ENCODE assay signal across 15 mouse cellular contexts in genomic region chr8:69396196-69396595, GRCm38 (mm10). TPM values are rescaled to one million over a fixed set of nuclear protein-coding genes. Genes with fewer than 3 reads are reported as not detected.
DNase-seq lines count a peak whose midpoint lies in the region; ATAC-seq and TF ChIP-seq lines count a peak whose summit lies in the region.
"Had no signal": no experiment of that assay in that cellular context is flagged by ENCODE, and none has a peak within 500 bp of the region (broad histone marks: within the 10 kb centered on the region; RNA-seq: fewer than 3 reads in every experiment).

No protein-coding gene starts in this region.

- no peak for DNase-seq in heart, adult 11 months
- no peak for DNase-seq in neural tube, embryonic 10.5 days (ENCODE audit: extremely low spot score, low spot score)
- no peak for DNase-seq in stomach, postnatal 0 days (ENCODE audit: low spot score)
- no peak for DNase-seq in urinary bladder, adult 2 months (ENCODE audit: low spot score)
- DNase-seq in adrenal gland, adult 8-10 months, result no peak
- DNase-seq: right cerebral cortex, postnatal 14 days had no signal

- H3K9me3 ChIP-seq in heart, embryonic 11.5 days (replicated peaks; ENCODE audit: control insufficient read depth, low read length), result no peaks in the 10 kb centered on the region
- H3K9me3 ChIP-seq in neural tube, embryonic 12.5 days, result peaks cover 15% of the 10 kb centered on the region
- H3K9me3 ChIP-seq in liver, embryonic 12.5 days (replicated peaks), result no peaks in the 10 kb centered on the region
- H3K9me3 ChIP-seq in stomach, postnatal 0 days (ENCODE audit: control insufficient read depth, low read length), result no peaks in the 10 kb centered on the region

- no peak for TF ChIP-seq CTCF in stomach, postnatal 0 days (IDR thresholded peaks at IDR 0.05; ENCODE audit: low read depth)

- H3K4me1 ChIP-seq in heart, embryonic 11.5 days (ENCODE audit: control insufficient read depth, insufficient read depth, low read length), result peaks cover 5% of the 10 kb centered on the region
- peaks cover 6% of the 10 kb centered on the region for H3K4me1 ChIP-seq in neural tube, embryonic 12.5 days
- peaks cover 25% of the 10 kb centered on the region for H3K4me1 ChIP-seq in liver, embryonic 12.5 days
- H3K4me1 ChIP-seq in stomach, postnatal 0 days (replicated peaks; ENCODE audit: control insufficient read depth, insufficient read depth), result no peaks in the 10 kb centered on the region

- no peak overlapping the region for H3K4me2 ChIP-seq in heart, embryonic 11.5 days
- H3K4me2 ChIP-seq in neural tube, embryonic 12.5 days (replicated peaks), result peak overlapping the region; percentile 59
- H3K4me2 ChIP-seq in liver, embryonic 12.5 days, result peak overlapping the region; percentile 70; the same call in 1 of the 2 replicates
- H3K4me2 ChIP-seq in stomach, postnatal 0 days (replicated peaks; ENCODE audit: low read depth), result peak overlapping the region; percentile 58

- ATAC-seq in heart, embryonic 11.5 days (replicated peaks; ENCODE audit: insufficient number of reproducible peaks, low FRiP score, low TSS enrichment), result no peak
- ATAC-seq in neural tube, embryonic 12.5 days (ENCODE audit: low FRiP score, low read depth), result no peak
- no peak for ATAC-seq in liver, embryonic 12.5 days
- ATAC-seq in stomach, postnatal 0 days (ENCODE audit: low FRiP score, low TSS enrichment), result no peak

- TF ChIP-seq EP300 in stomach, postnatal 0 days (optimal IDR thresholded peaks at IDR 0.05), result no peak

- H3K27me3 ChIP-seq in heart, embryonic 11.5 days (ENCODE audit: control insufficient read depth, insufficient read depth, low read length), result no peaks in the 10 kb centered on the region
- no peaks in the 10 kb centered on the region for H3K27me3 ChIP-seq in neural tube, embryonic 12.5 days (replicated peaks)
- no peaks in the 10 kb centered on the region for H3K27me3 ChIP-seq in liver, embryonic 12.5 days (replicated peaks)
- H3K27me3 ChIP-seq in stomach, postnatal 0 days (ENCODE audit: control insufficient read depth, insufficient read depth, low read length), result no peaks in the 10 kb centered on the region
- H3K27me3 ChIP-seq: embryonic facial prominence, embryonic 15.5 days had no signal

- H3K36me3 ChIP-seq in heart, embryonic 11.5 days (ENCODE audit: control insufficient read depth, insufficient read depth, low read length), result no peaks in the 10 kb centered on the region
- peaks cover 13% of the 10 kb centered on the region for H3K36me3 ChIP-seq in neural tube, embryonic 12.5 days
- H3K36me3 ChIP-seq in liver, embryonic 12.5 days, result no peaks in the 10 kb centered on the region
- H3K36me3 ChIP-seq in stomach, postnatal 0 days (ENCODE audit: control insufficient read depth, insufficient read depth, low read length), result no peaks in the 10 kb centered on the region

- WGBS in heart, embryonic 11.5 days (ENCODE audit: insufficient replicate concordance), result 70% methylated on average over 6 of the region's 6 CpGs
- 88% methylated on average over 6 of the region's 6 CpGs for WGBS in neural tube, embryonic 12.5 days
- WGBS in liver, embryonic 12.5 days (ENCODE audit: insufficient replicate concordance), result 59% methylated on average over 6 of the region's 6 CpGs
- WGBS in stomach, postnatal 0 days, result 65% methylated on average over 6 of the region's 6 CpGs

- no peak overlapping the region for H3K4me3 ChIP-seq in heart, embryonic 11.5 days (ENCODE audit: low read depth, low read length)
- no peak overlapping the region for H3K4me3 ChIP-seq in neural tube, embryonic 12.5 days
- H3K4me3 ChIP-seq in liver, embryonic 12.5 days, result no peak overlapping the region
- H3K4me3 ChIP-seq in stomach, postnatal 0 days (ENCODE audit: low read depth, low read length), result no peak overlapping the region

- H3K9ac ChIP-seq in heart, embryonic 11.5 days (ENCODE audit: low read depth, low read length), result no peak overlapping the region
- no peak overlapping the region for H3K9ac ChIP-seq in neural tube, embryonic 12.5 days
- H3K9ac ChIP-seq in liver, embryonic 12.5 days, result no peak overlapping the region
- H3K9ac ChIP-seq in stomach, postnatal 0 days (ENCODE audit: low read length), result no peak overlapping the region
- H3K9ac ChIP-seq: liver, embryonic 14.5 days had no signal

- H3K27ac ChIP-seq in heart, embryonic 11.5 days (ENCODE audit: low read depth, low read length), result 0 out of 2 replicates have a peak overlapping the region, but pooled peaks have one; percentile 97
- no peak overlapping the region for H3K27ac ChIP-seq in neural tube, embryonic 12.5 days
- H3K27ac ChIP-seq in liver, embryonic 12.5 days, result no peak overlapping the region
- H3K27ac ChIP-seq in stomach, postnatal 0 days (replicated peaks), result no peak overlapping the region
- H3K27ac ChIP-seq: liver, embryonic 14.5 days had no signal

RNA-seq across cellular contexts. Expression of gene Gm9495, which starts 57.2 kb away (rescaled TPM):
- polyA plus RNA-seq in heart, embryonic 11.5 days (2014; fragmentation: Nextera tagmentation; extraction: Ambion mirVana), result not detected in 2 replicates
- polyA plus RNA-seq in neural tube, embryonic 12.5 days (2016; fragmentation: Nextera tagmentation; extraction: Ambion mirVana), result not detected in 2 replicates
- polyA plus RNA-seq in liver, embryonic 12.5 days (2016; fragmentation: Nextera tagmentation; extraction: Ambion mirVana), result not detected in 2 replicates
- not detected in 2 replicates for polyA plus RNA-seq in stomach, postnatal 0 days (2015; fragmentation: Nextera tagmentation; extraction: Ambion mirVana)
- not detected in 2 replicates for polyA plus RNA-seq in urinary bladder, adult 2 months (2012; rRNA removed)
- under 1 TPM in 1 of 4 experiments, not detected in 3; 0.71 TPM for total RNA-seq in adrenal gland, adult 8-10 months (2022)
- total RNA-seq: gastrocnemius, postnatal 14 days; hematopoietic stem cell, adult 5-6 weeks; layer of hippocampus, postnatal 10 days; monocyte, adult 5-6 weeks had no signal
- polyA plus RNA-seq: embryonic facial prominence, embryonic 15.5 days; liver, embryonic 14.5 days had no signal
